Mouse (Mus musculus) spleen, adult 2 months (tissue): ENCODE results near the gene Rapgef3. TPM values are rescaled to one million over a fixed set of nuclear protein-coding genes. Genes with fewer than 3 reads are reported as not detected.
A peak's percentile ranks its signal among the peaks of the same experiment; 100 is the strongest.

ENCODE experiments used
- DNase-seq, 2 experiments: peaks; one replicate each; pipeline versions ENCODE4 v3.0.0 to v3.0.0-alpha.2; 2012 to 2021; ENCODE audit warnings: low spot score in 2 of 2, low read depth in 1 of 2
- H3K27ac ChIP-seq: fragments of 200-500 bp; 2 replicates; pipeline ENCODE4 v1.5.1; 2012; ENCODE audit warnings: low read length, inconsistent platforms; ENCODE audit not compliant: insufficient read depth
- H3K27me3 ChIP-seq: fragments of 200-500 bp; 2 replicates; pipeline ENCODE4 v1.6.1; 2012; ENCODE audit warnings: mild to moderate bottlenecking, moderate library complexity, low read length, inconsistent platforms; ENCODE audit not compliant: control insufficient read depth, insufficient read depth
- H3K36me3 ChIP-seq: fragments of 200-500 bp; 2 replicates; pipeline ENCODE4 v1.6.1; 2012; ENCODE audit warnings: mild to moderate bottlenecking, low read length, inconsistent platforms; ENCODE audit not compliant: control insufficient read depth, insufficient read depth
- H3K4me1 ChIP-seq: fragments of 200-500 bp; 2 replicates; pipeline ENCODE4 v1.6.1; 2011; ENCODE audit warnings: inconsistent platforms; ENCODE audit not compliant: control insufficient read depth, insufficient read depth, insufficient read length
- H3K4me3 ChIP-seq: fragments of 200-500 bp; 2 replicates; pipeline ENCODE4 v1.5.1; 2011; ENCODE audit warnings: mild to moderate bottlenecking, inconsistent platforms; ENCODE audit not compliant: insufficient read depth, insufficient read length; ENCODE audit errors: extremely low read depth
- CTCF ChIP-seq: fragments of 200-500 bp; IDR thresholded peaks from 2 replicates; pipeline ENCODE4 v1.5.1; 2011; ENCODE audit warnings: mild to moderate bottlenecking, inconsistent platforms; ENCODE audit not compliant: insufficient read depth, insufficient read length, insufficient replicate concordance; ENCODE audit errors: extremely low read depth
- POLR2A ChIP-seq: fragments of 200-500 bp; IDR thresholded peaks from 2 replicates; pipeline ENCODE4 v1.6.1; 2011; ENCODE audit warnings: low read depth, low read length, inconsistent platforms
- WGBS: fragments of 180-500 bp; shearing (Covaris S2); methylation state at CpG from one replicate; pipeline ENCODE4 v1.1.7; 2018; 5-methylcytosine and 5-hydroxymethylcytosine counted together
- polyA plus RNA-seq: library from polyadenylated mRNA; depleted of rRNA; stranded (reverse); fragments of >200 nt; gene quantifications from 2 replicates; pipeline ENCODE4 v1.2.3, GENCODE M21; 2012; rRNA removed

Gene Rapgef3
- polyA plus RNA-seq, 1 experiment: 28.8 TPM

DNA sequence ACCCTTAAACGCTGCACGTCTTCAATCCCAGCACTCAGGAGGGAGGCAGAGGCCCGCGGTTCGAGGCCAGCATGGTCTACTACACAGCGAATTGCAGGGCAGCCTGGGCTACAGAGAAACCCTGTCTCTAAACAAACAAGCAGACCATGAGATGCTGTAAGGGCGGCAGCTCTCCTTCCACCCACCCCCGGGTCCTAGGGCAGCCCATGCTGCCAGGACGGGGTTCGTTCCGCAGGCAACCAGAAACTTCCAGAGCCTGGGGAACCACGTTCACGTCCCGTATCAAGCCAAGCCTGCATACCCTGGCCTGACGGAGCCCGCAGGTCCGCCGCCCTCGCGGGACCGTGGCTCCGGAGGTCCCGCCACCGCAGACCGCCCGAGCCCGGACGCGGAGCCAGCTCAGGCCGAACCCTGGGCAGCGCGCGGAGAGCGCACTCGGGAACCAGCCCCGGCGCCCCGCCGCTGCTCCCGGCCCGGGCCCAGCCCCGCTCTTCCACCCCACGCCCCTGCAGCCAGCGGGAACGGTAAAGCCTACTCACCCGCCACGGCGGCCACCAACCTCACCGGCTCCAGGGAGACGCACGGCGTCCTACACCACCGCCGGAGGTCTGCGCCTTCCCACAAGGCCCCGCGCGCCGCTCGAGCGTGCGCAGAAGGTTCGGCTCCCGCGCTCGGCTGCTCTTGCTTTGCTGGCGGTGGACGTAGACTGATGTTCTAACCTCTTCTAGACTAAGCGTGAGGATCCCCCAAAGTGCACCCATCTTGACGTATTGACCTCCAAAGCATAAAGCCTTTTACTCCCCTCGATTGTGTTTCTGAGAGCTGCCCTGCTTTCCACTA lies 62.3 kb downstream of the Rapgef3 start, which contains the start of gene Rpap3:
Rpap3 (minus strand) TSS at position 615 of the 840 bp plus-strand sequence.
- Histone ChIP-seq H3K27ac (no peak within 1 kb of the TSS), H3K4me3 (peak within 1 kb of the TSS; percentile 80), H3K4me1 (peaks cover 4% of the 10 kb centered on the region; the same call in 1 of the 2 replicates), H3K27me3 (no peaks in the 10 kb centered on the region), H3K36me3 (peaks cover 7% of the 10 kb centered on the region; the same call in 1 of the 2 replicates)
- WGBS: under 1% methylated on average over 70 of the region's 71 CpGs
- DNase-seq: peak; percentile 34 to 85
- TF ChIP-seq POLR2A: peak; percentile 30
- TF ChIP-seq CTCF: no peak

DNA sequence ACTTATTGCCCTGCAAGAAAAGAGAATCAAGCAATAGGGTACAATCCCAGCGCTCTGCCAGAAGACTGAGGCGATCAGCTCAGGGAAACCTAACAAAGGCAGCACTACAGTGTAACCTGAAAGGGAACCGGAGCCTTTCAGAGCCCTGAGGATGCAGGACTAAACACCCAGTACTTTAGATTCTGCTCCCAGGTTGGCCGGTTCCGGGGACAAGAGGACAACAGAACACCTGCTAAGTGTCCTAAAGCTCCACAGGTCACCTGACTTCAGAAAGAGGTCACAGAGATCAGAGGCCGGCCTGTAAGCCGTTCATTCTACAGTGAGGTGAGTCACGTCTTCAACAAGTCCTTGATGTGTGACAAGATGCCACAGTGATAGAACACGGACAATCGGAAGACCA lies 71.2 kb downstream of the Rapgef3 start:
- H3K36me3 ChIP-seq: peaks cover 27% of the 10 kb centered on the region; the same call in 1 of the 2 replicates
- no peak overlapping the region for H3K4me3 ChIP-seq
- no peak overlapping the region for H3K27ac ChIP-seq
- H3K4me1 ChIP-seq: no peaks in the 10 kb centered on the region
- 96% methylated on average over 10 of the region's 10 CpGs for WGBS
- no peaks in the 10 kb centered on the region for H3K27me3 ChIP-seq
- no peak for TF ChIP-seq POLR2A
- TF ChIP-seq CTCF: no peak
- DNase-seq: no peak

Other genes with a start within 250 kb of the Rapgef3 start
- 2.0 and 2.1 TPM in 2 replicates for gene Rpap3, start 62.1 kb downstream of the Rapgef3 start, polyA plus RNA-seq
- gene Endou, start 36.6 kb downstream of the Rapgef3 start, polyA plus RNA-seq: 3.0 and 4.1 TPM in 2 replicates
- gene Slc48a1, start 10.5 kb upstream of the Rapgef3 start, polyA plus RNA-seq: 94.0 and 117 TPM in 2 replicates
- gene Hdac7, start 76.5 kb upstream of the Rapgef3 start, polyA plus RNA-seq: 104 and 137 TPM in 2 replicates
- gene Vdr, start 142.7 kb upstream of the Rapgef3 start, polyA plus RNA-seq: 0.70 and 0.96 TPM in 2 replicates
- gene Tmem106c, start 196.2 kb upstream of the Rapgef3 start, polyA plus RNA-seq: 17.2 and 22.9 TPM in 2 replicates
- gene Col2a1, start 236.7 kb upstream of the Rapgef3 start, polyA plus RNA-seq: 0.02 TPM in 2 replicates